Mouse (Mus musculus): ENCODE results near the gene Mr1. TPM values are rescaled to one million over a fixed set of nuclear protein-coding genes. Genes with fewer than 3 reads are reported as not detected.

The Mr1 gene
- polyA plus RNA-seq, 1 experiment from 2014 or later: 6.4 TPM

- 0 out of 2 replicates have a peak, but pooled peaks cover 7% of the 10 kb centered on the region for H3K4me1 ChIP-seq
- no peak for ATAC-seq (ENCODE audit: insufficient read depth, low FRiP score, low read depth)
- no peak overlapping the region for H3K9ac ChIP-seq
- no peaks in the 10 kb centered on the region for H3K9me3 ChIP-seq
- 85% methylated on average over 5 of the region's 5 CpGs for WGBS
- no peaks in the 10 kb centered on the region for H3K36me3 ChIP-seq
- H3K4me2 ChIP-seq: no peak overlapping the region
- H3K4me3 ChIP-seq (replicated peaks): no peak overlapping the region
- no peak overlapping the region for H3K27ac ChIP-seq
- H3K27me3 ChIP-seq (replicated peaks): no peaks in the 10 kb centered on the region
Measured at GRCm38 (mm10) chr1:155103991-155104390, 42.6 kb downstream of the Mr1 start.

- ATAC-seq (ENCODE audit: insufficient read depth, low FRiP score, low read depth): no peak
- Histone ChIP-seq H3K4me2 (no peak overlapping the region), H3K27me3 (replicated peaks) (no peaks in the 10 kb centered on the region), H3K4me1 (no peaks in the 10 kb centered on the region), H3K4me3 (replicated peaks) (no peak overlapping the region), H3K9me3 (no peaks in the 10 kb centered on the region), H3K9ac (no peak overlapping the region), H3K27ac (no peak overlapping the region), H3K36me3 (no peaks in the 10 kb centered on the region)
- 80% methylated on average over 4 of the region's 4 CpGs for WGBS
Measured at GRCm38 (mm10) chr1:155102631-155103030, 44.0 kb downstream of the Mr1 start.

GRCm38 (mm10) chr1:155099280-155099848, 47.2 kb downstream of the Mr1 start, which contains the start of gene Ier5:
TSS of gene Ier5 (minus strand) at chr1:155099636.
- ATAC-seq (ENCODE audit: insufficient read depth, low FRiP score, low read depth): peak; percentile 95
- peak within 1 kb of the TSS; percentile 99 for H3K9ac ChIP-seq
- H3K4me1 ChIP-seq: peaks cover 7% of the 10 kb centered on the region
- H3K4me2 ChIP-seq: peak within 1 kb of the TSS; percentile 67
- H3K4me3 ChIP-seq (replicated peaks): peak within 1 kb of the TSS; percentile 96
- under 1% methylated on average over 40 of the region's 40 CpGs for WGBS
- H3K27ac ChIP-seq: peak within 1 kb of the TSS; percentile 89
- H3K27me3 ChIP-seq (replicated peaks): no peaks in the 10 kb centered on the region
- no peaks in the 10 kb centered on the region for H3K9me3 ChIP-seq
- H3K36me3 ChIP-seq: no peaks in the 10 kb centered on the region

GRCm38 (mm10) chr1:155098486-155099279, 47.9 kb downstream of the Mr1 start:
- H3K4me1 ChIP-seq: peaks cover 11% of the 10 kb centered on the region
- under 1% methylated on average over 82 of the region's 93 CpGs for WGBS
- peak overlapping the region; percentile 96 for H3K4me3 ChIP-seq (replicated peaks)
- ATAC-seq (ENCODE audit: insufficient read depth, low FRiP score, low read depth): peak; percentile 32
- peak overlapping the region; percentile 99 for H3K9ac ChIP-seq
- H3K4me2 ChIP-seq: peak overlapping the region; percentile 67
- no peaks in the 10 kb centered on the region for H3K36me3 ChIP-seq
- no peaks in the 10 kb centered on the region for H3K27me3 ChIP-seq (replicated peaks)
- H3K27ac ChIP-seq: peak overlapping the region; percentile 89
- H3K9me3 ChIP-seq: no peaks in the 10 kb centered on the region

GRCm38 (mm10) chr1:155097931-155098485, 48.6 kb downstream of the Mr1 start:
- under 1% methylated on average over 33 of the region's 33 CpGs for WGBS
- no peak for ATAC-seq (ENCODE audit: insufficient read depth, low FRiP score, low read depth)
- H3K27me3 ChIP-seq (replicated peaks): no peaks in the 10 kb centered on the region

GRCm38 (mm10) chr1:155097354-155097753, 49.3 kb downstream of the Mr1 start:
- 21% methylated on average over 6 of the region's 6 CpGs for WGBS
- Histone ChIP-seq H3K4me2 (peak overlapping the region; percentile 67), H3K27me3 (replicated peaks) (no peaks in the 10 kb centered on the region), H3K9me3 (no peaks in the 10 kb centered on the region), H3K4me3 (replicated peaks) (peak overlapping the region; percentile 96), H3K4me1 (peaks cover 24% of the 10 kb centered on the region), H3K9ac (peak overlapping the region; percentile 99; the same call in 1 of the 2 replicates), H3K36me3 (no peaks in the 10 kb centered on the region), H3K27ac (peak overlapping the region; percentile 89; the same call in 1 of the 2 replicates)
- no peak for ATAC-seq (ENCODE audit: insufficient read depth, low FRiP score, low read depth)

More at GRCm38 (mm10) chr1:155097931-155098485, 48.6 kb downstream of the Mr1 start:
- Histone ChIP-seq H3K27ac (peak overlapping the region; percentile 89), H3K9ac (peak overlapping the region; percentile 99), H3K36me3 (no peaks in the 10 kb centered on the region), H3K9me3 (no peaks in the 10 kb centered on the region), H3K4me2 (peak overlapping the region; percentile 67), H3K4me3 (replicated peaks) (peak overlapping the region; percentile 96), H3K4me1 (peaks cover 18% of the 10 kb centered on the region)

- H3K4me2 ChIP-seq: peak overlapping the region; percentile 67
- H3K4me3 ChIP-seq (replicated peaks): peak overlapping the region; percentile 96; the same call in 1 of the 2 replicates
- H3K36me3 ChIP-seq: no peaks in the 10 kb centered on the region
- 70% methylated on average over 4 of the region's 4 CpGs for WGBS
- H3K27ac ChIP-seq: no peak overlapping the region
- H3K9me3 ChIP-seq: no peaks in the 10 kb centered on the region
- peaks cover 31% of the 10 kb centered on the region for H3K4me1 ChIP-seq
- no peak for ATAC-seq (ENCODE audit: insufficient read depth, low FRiP score, low read depth)
- H3K27me3 ChIP-seq (replicated peaks): no peaks in the 10 kb centered on the region
- no peak overlapping the region for H3K9ac ChIP-seq
Measured at GRCm38 (mm10) chr1:155096620-155097261, 49.9 kb downstream of the Mr1 start.

- Histone ChIP-seq H3K9ac (no peak overlapping the region), H3K36me3 (no peaks in the 10 kb centered on the region), H3K27ac (peak overlapping the region; percentile 75), H3K9me3 (no peaks in the 10 kb centered on the region), H3K4me3 (replicated peaks) (no peak overlapping the region), H3K27me3 (replicated peaks) (no peaks in the 10 kb centered on the region), H3K4me1 (peaks cover 48% of the 10 kb centered on the region), H3K4me2 (0 out of 2 replicates have a peak overlapping the region, but pooled peaks have one; percentile 2)
- no peak for ATAC-seq (ENCODE audit: insufficient read depth, low FRiP score, low read depth)
- 61% methylated on average over 9 of the region's 9 CpGs for WGBS
Measured at GRCm38 (mm10) chr1:155093971-155094707, 52.5 kb downstream of the Mr1 start.

GRCm38 (mm10) chr1:155093145-155093791, 53.3 kb downstream of the Mr1 start:
- H3K9me3 ChIP-seq: no peaks in the 10 kb centered on the region
- no peak overlapping the region for H3K9ac ChIP-seq
- H3K27me3 ChIP-seq (replicated peaks): no peaks in the 10 kb centered on the region
- H3K4me3 ChIP-seq (replicated peaks): no peak overlapping the region
- peak overlapping the region; percentile 75 for H3K27ac ChIP-seq
- 22% methylated on average over 4 of the region's 4 CpGs for WGBS
- H3K36me3 ChIP-seq: no peaks in the 10 kb centered on the region
- ATAC-seq (ENCODE audit: insufficient read depth, low FRiP score, low read depth): peak; percentile 70
- peaks cover 50% of the 10 kb centered on the region for H3K4me1 ChIP-seq
- H3K4me2 ChIP-seq: 0 out of 2 replicates have a peak overlapping the region, but pooled peaks have one; percentile 2

- Histone ChIP-seq H3K4me2 (peak overlapping the region; percentile 32), H3K9ac (no peak overlapping the region), H3K4me3 (replicated peaks) (no peak overlapping the region), H3K4me1 (peaks cover 50% of the 10 kb centered on the region), H3K27ac (peak overlapping the region; percentile 75), H3K36me3 (no peaks in the 10 kb centered on the region), H3K9me3 (no peaks in the 10 kb centered on the region), H3K27me3 (replicated peaks) (no peaks in the 10 kb centered on the region)
- WGBS: 25% methylated on average over 14 of the region's 14 CpGs
- ATAC-seq (ENCODE audit: insufficient read depth, low FRiP score, low read depth): peak; percentile 16; the same call in 1 of the 2 replicates
Measured at GRCm38 (mm10) chr1:155091842-155092800, 54.5 kb downstream of the Mr1 start.

Data from stomach, embryonic 15.5 days (tissue).